Mouse (Mus musculus) liver, embryonic 11.5 days (tissue): Measurements from ENCODE around the gene Adgrf1. TPM values are rescaled to one million over a fixed set of nuclear protein-coding genes. Genes with fewer than 3 reads are reported as not detected.

Experiments
- ATAC-seq: fragments of 200-750 bp; cut with Nextera tagmentation; replicated peaks from 2 replicates; pipeline ENCODE4 v1.8.0; 2017; ENCODE audit warnings: moderate number of reproducible peaks, mild to moderate bottlenecking, moderate TSS enrichment, moderate library complexity; ENCODE audit not compliant: low FRiP score
- DNase-seq: peaks from one replicate; pipeline ENCODE4 v3.0.0-alpha.2; 2017; ENCODE audit warnings: low spot score
- H3K27ac ChIP-seq: fragments of 300-500 bp; sonication (generic); 2 replicates; pipeline ENCODE4 v1.5.1; 2014; ENCODE audit warnings: mild to moderate bottlenecking, low read depth, low read length, control low read depth
- H3K27me3 ChIP-seq: fragments of 300-500 bp; sonication (generic); replicated peaks from 2 replicates; pipeline ENCODE4 v1.6.1; 2014; ENCODE audit warnings: low read length, mixed read lengths; ENCODE audit not compliant: control insufficient read depth, insufficient read depth
- H3K36me3 ChIP-seq: fragments of 300-500 bp; sonication (generic); 2 replicates; pipeline ENCODE4 v1.6.1; 2014; ENCODE audit warnings: mild to moderate bottlenecking, low read length, moderate library complexity, mixed read lengths; ENCODE audit not compliant: control insufficient read depth, insufficient read depth
- H3K4me1 ChIP-seq: fragments of 300-500 bp; sonication (generic); replicated peaks from 2 replicates; pipeline ENCODE4 v1.6.1; 2014; ENCODE audit warnings: low read length, mixed read lengths; ENCODE audit not compliant: control insufficient read depth, insufficient read depth
- H3K4me2 ChIP-seq: fragments of 300-500 bp; sonication (generic); 2 replicates; pipeline ENCODE4 v1.6.1; 2014; ENCODE audit warnings: mild to moderate bottlenecking, control low read depth, moderate library complexity
- H3K4me3 ChIP-seq: fragments of 300-500 bp; sonication (generic); 2 replicates; pipeline ENCODE4 v1.5.1; 2014; ENCODE audit warnings: low read depth, low read length, control low read depth
- H3K9ac ChIP-seq: fragments of 300-500 bp; sonication (generic); 2 replicates; pipeline ENCODE4 v1.6.1; 2014; ENCODE audit warnings: low read depth, low read length, control low read depth
- H3K9me3 ChIP-seq: fragments of 300-500 bp; sonication (generic); 2 replicates; pipeline ENCODE4 v1.6.1; 2016; ENCODE audit warnings: low read length, inconsistent platforms, mixed read lengths; ENCODE audit not compliant: control insufficient read depth
- whole genome bisulfite sequencing: fragments of 180-500 bp; shearing (Covaris S2); extraction: QIAGEN DNeasy Blood & Tissue Kit; methylation state at CpG from one replicate; pipeline ENCODE4 v1.1.7; 2014; 5-methylcytosine and 5-hydroxymethylcytosine counted together
- polyA plus RNA-seq: library from polyadenylated mRNA; unstranded; fragments of >200 nt; fragmentation: Nextera tagmentation; extraction: Ambion mirVana; gene quantifications from 2 replicates; pipeline ENCODE4 v1.2.1, GENCODE M21; 2014

The Adgrf1 gene
- polyA plus RNA-seq, 1 experiment from 2014 or later, result 0.04 TPM

DNA sequence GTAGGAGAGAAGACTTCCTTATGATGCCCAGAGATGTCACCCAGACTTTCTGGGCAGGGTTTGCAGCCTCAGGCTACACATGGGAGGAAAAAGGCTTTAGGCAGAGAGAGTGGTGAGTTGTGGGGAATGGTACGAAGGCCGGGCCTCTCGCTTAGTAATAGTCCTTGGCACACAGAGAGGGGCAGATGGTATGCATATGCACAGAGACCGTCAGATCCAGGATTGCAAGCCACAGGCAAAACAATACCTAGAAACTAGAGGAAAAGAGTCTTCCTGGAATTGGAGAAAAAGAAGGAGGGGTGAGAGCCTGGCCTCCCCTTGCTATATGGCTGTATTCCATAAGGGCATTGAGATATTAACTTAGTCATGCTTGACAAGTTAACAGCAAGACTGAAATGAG is 12.2 kb downstream of the Adgrf1 start:
- H3K4me1 ChIP-seq, result no peaks in the 10 kb centered on the region
- no peak overlapping the region for H3K4me3 ChIP-seq
- no peaks in the 10 kb centered on the region for H3K9me3 ChIP-seq
- no peak overlapping the region for H3K9ac ChIP-seq
- ATAC-seq (no peak), DNase-seq (no peak)
- no peak overlapping the region for H3K27ac ChIP-seq
- H3K36me3 ChIP-seq, result no peaks in the 10 kb centered on the region
- no peak overlapping the region for H3K4me2 ChIP-seq
- no peaks in the 10 kb centered on the region for H3K27me3 ChIP-seq
- WGBS, result 80% methylated on average over 4 of the region's 4 CpGs

DNA sequence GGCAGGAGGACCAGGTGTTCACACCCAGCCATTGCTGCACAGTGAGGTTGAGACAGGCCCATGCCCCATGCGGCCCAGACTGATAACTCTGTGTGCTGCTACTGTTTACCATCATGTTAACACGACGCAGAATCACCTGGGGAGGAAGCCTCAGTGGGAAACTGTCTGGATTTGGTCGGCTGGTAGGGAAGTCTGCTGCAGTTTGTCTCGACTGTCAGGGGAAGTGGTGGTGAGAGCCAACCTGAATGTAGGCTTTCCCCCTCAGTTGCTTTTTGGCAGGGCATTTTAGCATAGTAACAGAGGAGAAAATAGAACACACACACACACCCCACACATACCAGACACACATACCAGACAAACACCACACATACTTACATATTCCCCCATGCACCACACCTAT is 12.7 kb downstream of the Adgrf1 start:
- Histone ChIP-seq H3K9me3 (no peaks in the 10 kb centered on the region), H3K9ac (no peak overlapping the region), H3K4me2 (no peak overlapping the region), H3K27ac (no peak overlapping the region), H3K4me1 (no peaks in the 10 kb centered on the region), H3K4me3 (no peak overlapping the region), H3K36me3 (no peaks in the 10 kb centered on the region), H3K27me3 (no peaks in the 10 kb centered on the region)
- 59% methylated on average over 5 of the region's 5 CpGs for WGBS
- DNase-seq (no peak), ATAC-seq (no peak)

DNA sequence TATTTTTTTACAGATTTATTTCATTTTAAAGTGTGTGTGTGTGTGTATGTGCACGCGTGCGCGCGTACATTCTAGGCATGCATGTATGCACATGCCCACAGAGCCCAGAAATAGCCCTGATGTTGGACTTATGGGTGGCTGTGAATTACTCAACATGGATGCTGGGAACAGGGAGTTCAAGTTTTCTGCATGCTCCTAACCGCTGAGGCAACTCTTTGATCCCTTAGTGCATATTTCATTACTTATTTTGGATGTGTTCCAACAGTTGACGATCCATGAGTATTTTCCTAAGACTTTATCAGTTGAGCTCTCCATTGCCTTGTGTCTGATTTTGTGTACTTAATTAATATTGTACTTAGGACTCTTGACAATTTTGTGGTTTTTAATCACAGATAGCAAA is 29.4 kb downstream of the Adgrf1 start:
- no peak overlapping the region for H3K4me3 ChIP-seq
- no peak for DNase-seq
- H3K4me1 ChIP-seq, result no peaks in the 10 kb centered on the region
- WGBS, result 90% methylated on average over 7 of the region's 7 CpGs
- H3K36me3 ChIP-seq, result no peaks in the 10 kb centered on the region
- no peak overlapping the region for H3K27ac ChIP-seq
- no peak for ATAC-seq
- no peaks in the 10 kb centered on the region for H3K27me3 ChIP-seq
- H3K4me2 ChIP-seq, result no peak overlapping the region
- no peak overlapping the region for H3K9ac ChIP-seq
- H3K9me3 ChIP-seq, result no peaks in the 10 kb centered on the region

DNA sequence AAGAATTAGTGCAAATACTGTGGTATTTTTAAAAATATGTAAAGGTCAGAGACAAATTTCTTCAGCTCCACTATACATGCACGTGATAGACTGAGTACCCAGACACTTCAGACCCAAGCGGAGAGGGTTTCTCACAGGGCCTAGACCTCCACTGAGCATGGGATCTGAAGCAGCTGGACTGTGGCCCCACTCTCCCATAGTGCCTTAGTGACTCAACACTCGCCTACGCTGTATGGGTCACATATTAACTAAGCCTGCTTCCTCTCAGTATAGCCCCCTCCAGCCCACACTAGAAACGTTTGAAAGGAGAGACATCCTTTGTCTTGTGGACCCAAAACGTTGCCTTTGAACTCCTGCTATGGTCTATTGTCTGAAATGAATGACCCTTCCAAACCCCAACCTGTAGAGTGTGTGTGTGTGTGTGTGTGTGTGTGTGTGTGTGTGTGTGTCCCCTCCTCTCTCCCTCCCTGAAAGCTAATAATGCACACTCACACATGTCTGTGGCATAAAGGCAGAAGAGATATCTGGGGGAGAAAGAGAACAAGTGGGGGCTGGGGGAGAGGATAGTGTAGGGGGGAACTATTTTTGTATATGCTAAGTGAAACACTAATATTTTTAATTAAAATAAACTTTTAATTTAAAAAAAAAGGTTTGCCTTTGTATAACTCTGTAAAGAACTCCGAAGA is 56.0 kb downstream of the Adgrf1 start:
- H3K27ac ChIP-seq, result no peak overlapping the region
- H3K4me1 ChIP-seq, result peaks cover 34% of the 10 kb centered on the region
- H3K36me3 ChIP-seq, result no peaks in the 10 kb centered on the region
- 49% methylated on average over 7 of the region's 7 CpGs for WGBS
- H3K4me3 ChIP-seq, result peak overlapping the region; percentile 39; the same call in 1 of the 2 replicates
- peak overlapping the region; percentile 69 for H3K4me2 ChIP-seq
- ATAC-seq (no peak), DNase-seq (no peak)
- no peaks in the 10 kb centered on the region for H3K27me3 ChIP-seq
- H3K9me3 ChIP-seq, result no peaks in the 10 kb centered on the region
- H3K9ac ChIP-seq, result peak overlapping the region; percentile 63

DNA sequence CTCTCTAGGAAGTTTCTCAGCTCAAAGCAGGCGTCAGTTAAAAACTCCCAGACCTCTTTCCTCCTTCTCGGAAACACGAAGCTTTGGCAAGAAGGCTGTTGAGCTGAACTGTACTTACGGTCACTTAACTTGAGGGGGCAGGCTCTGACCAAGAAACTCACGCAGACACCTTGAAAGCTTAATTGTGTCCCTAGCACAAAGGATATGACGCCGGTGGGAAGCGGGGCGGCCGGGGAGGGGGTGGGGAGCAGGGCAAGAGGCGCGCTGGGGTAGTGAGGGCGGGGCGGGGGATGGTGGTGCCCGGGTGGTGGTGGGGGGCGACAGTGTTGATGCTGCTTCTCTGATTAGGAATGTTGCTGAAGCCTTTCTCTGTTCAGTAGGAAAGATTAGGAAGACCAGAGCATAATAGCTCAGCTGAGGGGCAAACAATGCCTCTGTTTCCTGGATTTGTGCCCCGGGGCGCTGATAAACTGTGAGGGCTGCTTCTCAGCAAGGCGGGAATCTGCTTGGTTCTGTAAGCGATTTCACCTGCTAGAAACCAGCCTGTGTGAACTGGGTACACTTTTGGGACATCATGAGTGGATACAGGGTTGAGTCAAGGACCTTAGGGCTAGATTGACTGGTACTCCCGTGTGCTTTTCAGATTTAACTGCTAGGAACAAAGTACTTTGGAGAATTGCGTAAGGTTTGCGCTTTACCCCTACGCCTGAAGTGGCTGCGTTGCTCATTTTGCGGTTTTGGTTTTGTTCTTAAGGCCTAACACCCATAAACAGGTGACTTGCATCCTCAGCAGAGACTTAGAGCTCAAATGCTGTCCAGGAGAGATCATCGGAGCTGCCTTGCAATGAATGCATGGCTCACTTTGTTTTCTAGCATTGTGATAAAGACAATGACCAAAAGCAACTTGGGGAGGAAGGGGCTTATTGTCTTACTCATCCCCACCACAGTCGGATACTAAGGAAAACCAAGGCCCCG is 56.9 kb downstream of the Adgrf1 start:
- H3K36me3 ChIP-seq, result no peaks in the 10 kb centered on the region
- H3K4me1 ChIP-seq, result peaks cover 34% of the 10 kb centered on the region
- ATAC-seq (peak; percentile 48; the same call in 1 of the 2 replicates), DNase-seq (peak; percentile 66)
- peak overlapping the region; percentile 86 for H3K27ac ChIP-seq
- no peaks in the 10 kb centered on the region for H3K27me3 ChIP-seq
- peak overlapping the region; percentile 39 for H3K4me3 ChIP-seq
- H3K9me3 ChIP-seq, result no peaks in the 10 kb centered on the region
- WGBS, result 10% methylated on average over 29 of the region's 29 CpGs
- H3K9ac ChIP-seq, result peak overlapping the region; percentile 63
- peak overlapping the region; percentile 69 for H3K4me2 ChIP-seq

DNA sequence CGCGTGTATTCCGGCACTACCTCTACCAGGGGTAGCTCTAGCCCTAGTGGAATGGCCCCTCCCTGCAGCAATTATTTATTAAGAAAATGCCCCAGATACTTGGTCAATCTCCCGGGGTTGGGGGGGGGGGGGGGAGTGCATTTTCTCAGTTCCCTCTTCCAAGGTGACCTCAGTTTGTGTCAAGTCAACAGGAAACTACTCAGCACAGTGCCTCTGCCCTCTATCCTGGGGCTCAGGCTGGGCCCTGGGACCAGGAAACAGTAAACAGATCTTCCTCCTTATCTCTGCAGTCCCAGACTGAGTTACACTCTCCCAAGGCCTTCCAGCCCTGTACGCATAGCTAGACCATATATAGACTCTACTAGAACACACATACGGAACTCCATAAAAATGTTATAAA is 57.7 kb downstream of the Adgrf1 start:
- DNase-seq, result peak; percentile 55
- H3K36me3 ChIP-seq, result no peaks in the 10 kb centered on the region
- H3K27ac ChIP-seq, result peak overlapping the region; percentile 86
- 38% methylated on average over 6 of the region's 6 CpGs for WGBS
- H3K9me3 ChIP-seq, result no peaks in the 10 kb centered on the region
- H3K9ac ChIP-seq, result no peak overlapping the region
- peaks cover 37% of the 10 kb centered on the region for H3K4me1 ChIP-seq
- no peaks in the 10 kb centered on the region for H3K27me3 ChIP-seq
- peak overlapping the region; percentile 69; the same call in 1 of the 2 replicates for H3K4me2 ChIP-seq
- ATAC-seq, result peak; percentile 87
- H3K4me3 ChIP-seq, result no peak overlapping the region

DNA sequence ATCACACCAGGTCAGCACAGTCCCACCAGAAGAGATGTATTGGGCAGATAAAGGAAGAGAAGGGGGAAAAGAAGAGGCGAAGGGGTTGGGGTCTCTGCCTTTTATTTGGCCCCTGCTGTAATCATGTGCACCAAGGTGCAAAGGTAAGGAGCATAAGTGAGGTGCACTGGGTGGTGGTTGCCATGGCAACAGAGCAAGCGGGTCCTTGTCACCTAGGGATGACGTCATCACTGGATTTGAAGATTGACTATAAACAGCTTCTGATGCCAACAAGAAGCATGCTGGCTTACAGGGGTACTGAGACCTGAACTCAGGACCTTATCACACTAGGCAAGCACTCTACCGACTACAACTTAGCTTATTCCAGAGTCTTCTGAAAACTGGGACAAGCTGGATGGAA is 59.1 kb downstream of the Adgrf1 start:
- no peaks in the 10 kb centered on the region for H3K36me3 ChIP-seq
- no peaks in the 10 kb centered on the region for H3K27me3 ChIP-seq
- 69% methylated on average over 4 of the region's 4 CpGs for WGBS
- H3K9ac ChIP-seq, result no peak overlapping the region
- ATAC-seq (no peak), DNase-seq (peak; percentile 33)
- no peak overlapping the region for H3K4me3 ChIP-seq
- peak overlapping the region; percentile 86 for H3K27ac ChIP-seq
- H3K9me3 ChIP-seq, result no peaks in the 10 kb centered on the region
- peak overlapping the region; percentile 33 for H3K4me2 ChIP-seq
- H3K4me1 ChIP-seq, result peaks cover 37% of the 10 kb centered on the region

DNA sequence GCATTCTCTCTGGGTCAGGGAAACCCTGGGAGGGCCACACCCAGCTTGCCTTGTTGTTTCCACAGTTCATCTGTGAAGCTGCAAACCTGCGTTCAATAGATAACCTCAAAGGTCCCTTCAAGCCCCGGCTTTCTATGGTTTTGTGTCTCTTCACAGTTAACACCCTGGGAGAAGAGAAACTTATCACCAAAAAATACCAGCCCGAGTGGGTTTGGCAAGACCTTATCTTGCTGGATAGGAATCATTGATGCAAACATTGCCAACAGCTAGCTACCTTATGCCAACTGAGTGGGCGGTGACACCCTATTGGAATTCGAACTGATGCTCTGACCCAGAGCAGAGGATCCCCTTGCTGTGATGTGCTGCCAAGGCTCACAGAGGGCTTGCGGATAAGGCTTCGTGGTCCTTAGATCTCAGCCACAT is 59.6 kb downstream of the Adgrf1 start:
- 47% methylated on average over 7 of the region's 7 CpGs for WGBS
- ATAC-seq (peak; percentile 84), DNase-seq (peak; percentile 38)
- Histone ChIP-seq H3K9ac (peak overlapping the region; percentile 35; the same call in 1 of the 2 replicates), H3K4me1 (peaks cover 37% of the 10 kb centered on the region), H3K4me2 (peak overlapping the region; percentile 33), H3K27me3 (no peaks in the 10 kb centered on the region), H3K9me3 (no peaks in the 10 kb centered on the region), H3K36me3 (no peaks in the 10 kb centered on the region), H3K27ac (peak overlapping the region; percentile 86), H3K4me3 (no peak overlapping the region)
